Mouse (Mus musculus) lung, embryonic 16.5 days (tissue): Measurements from ENCODE around the gene Nap1l5. TPM values are rescaled to one million over a fixed set of nuclear protein-coding genes. Genes with fewer than 3 reads are reported as not detected.
"Not testable (repeated sequence)": the region's sequence is repeated elsewhere in the genome, so short reads cannot be mapped to it uniquely, and the experiment has no call there.

Source experiments
- ATAC-seq: fragments of 200-750 bp; cut with Nextera tagmentation; 2 replicates; pipeline ENCODE4 v1.8.0; 2017; ENCODE audit warnings: low read depth, mild to moderate bottlenecking, moderate library complexity
- H3K27ac ChIP-seq: fragments of 300-500 bp; sonication (generic); 2 replicates; pipeline ENCODE4 v1.5.1; 2014; ENCODE audit warnings: mild to moderate bottlenecking, control low read depth, low read length
- H3K27me3 ChIP-seq: fragments of 300-500 bp; sonication (generic); 2 replicates; pipeline ENCODE4 v1.6.1; 2014; ENCODE audit warnings: low read depth, low read length, mixed read lengths; ENCODE audit not compliant: control insufficient read depth, insufficient read depth
- H3K36me3 ChIP-seq: fragments of 300-500 bp; sonication (generic); 2 replicates; pipeline ENCODE4 v1.6.1; 2014; ENCODE audit warnings: low read length; ENCODE audit not compliant: control insufficient read depth, insufficient read depth
- H3K4me1 ChIP-seq: fragments of 300-500 bp; sonication (generic); replicated peaks from 2 replicates; pipeline ENCODE4 v1.6.1; 2014; ENCODE audit warnings: low read length, mixed read lengths; ENCODE audit not compliant: control insufficient read depth, insufficient read depth
- H3K4me2 ChIP-seq: fragments of 300-500 bp; sonication (generic); 2 replicates; pipeline ENCODE4 v1.6.1; 2014; ENCODE audit warnings: low read depth, low read length, control low read depth
- H3K4me3 ChIP-seq: fragments of 300-500 bp; sonication (generic); 2 replicates; pipeline ENCODE4 v1.5.1; 2014; ENCODE audit warnings: mild to moderate bottlenecking, low read length, control low read depth
- H3K9ac ChIP-seq: fragments of 300-500 bp; sonication (generic); 2 replicates; pipeline ENCODE4 v1.6.1; 2014; ENCODE audit warnings: low read length, control low read depth
- H3K9me3 ChIP-seq: fragments of 300-500 bp; sonication (generic); 2 replicates; pipeline ENCODE4 v1.6.1; 2016; ENCODE audit warnings: low read length; ENCODE audit not compliant: control insufficient read depth
- WGBS: fragments of 180-500 bp; shearing (Covaris S2); extraction: QIAGEN DNeasy Blood & Tissue Kit; methylation state at CpG from one replicate; pipeline ENCODE4 v1.1.7; 2014; 5-methylcytosine and 5-hydroxymethylcytosine counted together
- polyA plus RNA-seq: library from polyadenylated mRNA; unstranded; fragments of >200 nt; fragmentation: Nextera tagmentation; extraction: Ambion mirVana; gene quantifications from 2 replicates; pipeline ENCODE4 v1.2.1, GENCODE M21; 2015

Gene Nap1l5
- polyA plus RNA-seq, 1 experiment from 2014 or later: 1.7 TPM

- H3K27ac ChIP-seq: no peak overlapping the region
- H3K4me2 ChIP-seq: no peak overlapping the region
- no peak overlapping the region for H3K4me3 ChIP-seq
- no peak overlapping the region for H3K9ac ChIP-seq
- H3K27me3 ChIP-seq: no peaks in the 10 kb centered on the region
- H3K9me3 ChIP-seq: no peaks in the 10 kb centered on the region
- 75% methylated on average over 3 of the region's 3 CpGs for WGBS
- no peak for ATAC-seq
- 0 out of 2 replicates have a peak, but pooled peaks cover 2% of the 10 kb centered on the region for H3K4me1 ChIP-seq
- H3K36me3 ChIP-seq: no peaks in the 10 kb centered on the region
Observed at GRCm38 (mm10) chr6:58896648-58897047, 10.2 kb downstream of the Nap1l5 start.

- Histone ChIP-seq H3K9me3 (no peaks in the 10 kb centered on the region), H3K36me3 (no peaks in the 10 kb centered on the region; the same call in 1 of the 2 replicates), H3K27me3 (no peaks in the 10 kb centered on the region), H3K4me1 (no peaks in the 10 kb centered on the region), H3K27ac (no peak overlapping the region), H3K9ac (no peak overlapping the region), H3K4me2 (no peak overlapping the region), H3K4me3 (no peak overlapping the region)
- no peak for ATAC-seq
- 73% methylated on average over 4 of the region's 4 CpGs for WGBS
Observed at GRCm38 (mm10) chr6:58894994-58895393, 11.9 kb downstream of the Nap1l5 start.

GRCm38 (mm10) chr6:58893307-58893706 is 13.6 kb downstream of the Nap1l5 start:
- H3K36me3 ChIP-seq: no peaks in the 10 kb centered on the region; the same call in 1 of the 2 replicates
- no peaks in the 10 kb centered on the region for H3K9me3 ChIP-seq
- no peak overlapping the region for H3K4me2 ChIP-seq
- H3K27me3 ChIP-seq: no peaks in the 10 kb centered on the region
- H3K27ac ChIP-seq: no peak overlapping the region
- no peak overlapping the region for H3K4me3 ChIP-seq
- ATAC-seq: no peak
- no peaks in the 10 kb centered on the region for H3K4me1 ChIP-seq
- H3K9ac ChIP-seq: no peak overlapping the region
- 75% methylated on average over 6 of the region's 6 CpGs for WGBS

- H3K4me3 ChIP-seq: no peak overlapping the region
- no peak overlapping the region for H3K9ac ChIP-seq
- WGBS: 83% methylated on average over 3 of the region's 3 CpGs
- H3K27ac ChIP-seq: no peak overlapping the region
- H3K27me3 ChIP-seq: no peaks in the 10 kb centered on the region
- ATAC-seq: no peak
- no peak overlapping the region for H3K4me2 ChIP-seq
- H3K36me3 ChIP-seq: no peaks in the 10 kb centered on the region; the same call in 1 of the 2 replicates
- no peaks in the 10 kb centered on the region for H3K9me3 ChIP-seq
- H3K4me1 ChIP-seq: no peaks in the 10 kb centered on the region
Observed at GRCm38 (mm10) chr6:58889917-58890316, 17.0 kb downstream of the Nap1l5 start.

- Histone ChIP-seq H3K4me1 (no peaks in the 10 kb centered on the region), H3K27ac (no peak overlapping the region), H3K9ac (no peak overlapping the region), H3K4me2 (no peak overlapping the region), H3K27me3 (no peaks in the 10 kb centered on the region), H3K36me3 (no peaks in the 10 kb centered on the region; the same call in 1 of the 2 replicates), H3K9me3 (no peaks in the 10 kb centered on the region), H3K4me3 (no peak overlapping the region)
- ATAC-seq: no peak
- 77% methylated on average over 6 of the region's 6 CpGs for WGBS
Observed at GRCm38 (mm10) chr6:58882271-58882670, 24.6 kb downstream of the Nap1l5 start.

GRCm38 (mm10) chr6:58881363-58881762 is 25.5 kb downstream of the Nap1l5 start:
- H3K27me3 ChIP-seq: no peaks in the 10 kb centered on the region
- WGBS: 80% methylated on average over 3 of the region's 3 CpGs
- no peak overlapping the region for H3K27ac ChIP-seq
- no peak overlapping the region for H3K4me3 ChIP-seq
- no peaks in the 10 kb centered on the region; the same call in 1 of the 2 replicates for H3K36me3 ChIP-seq
- no peaks in the 10 kb centered on the region for H3K4me1 ChIP-seq
- no peak overlapping the region for H3K9ac ChIP-seq
- no peaks in the 10 kb centered on the region for H3K9me3 ChIP-seq
- H3K4me2 ChIP-seq: no peak overlapping the region
- no peak for ATAC-seq

GRCm38 (mm10) chr6:58880861-58881260 is 26.0 kb downstream of the Nap1l5 start:
- Histone ChIP-seq H3K36me3 (no peaks in the 10 kb centered on the region; the same call in 1 of the 2 replicates), H3K9ac (no peak overlapping the region), H3K4me2 (no peak overlapping the region), H3K27ac (no peak overlapping the region), H3K4me3 (no peak overlapping the region), H3K27me3 (no peaks in the 10 kb centered on the region), H3K9me3 (no peaks in the 10 kb centered on the region), H3K4me1 (no peaks in the 10 kb centered on the region)
- WGBS: 75% methylated on average over 5 of the region's 5 CpGs
- no peak for ATAC-seq

GRCm38 (mm10) chr6:58879987-58880386 is 26.9 kb downstream of the Nap1l5 start:
- Histone ChIP-seq H3K9me3 (no peaks in the 10 kb centered on the region), H3K36me3 (no peaks in the 10 kb centered on the region; the same call in 1 of the 2 replicates), H3K4me2 (no peak overlapping the region), H3K27me3 (no peaks in the 10 kb centered on the region), H3K9ac (no peak overlapping the region), H3K4me1 (no peaks in the 10 kb centered on the region), H3K4me3 (no peak overlapping the region), H3K27ac (no peak overlapping the region)
- 87% methylated on average over 9 of the region's 9 CpGs for WGBS
- ATAC-seq: no peak

- no peaks in the 10 kb centered on the region for H3K27me3 ChIP-seq
- H3K36me3 ChIP-seq: no peaks in the 10 kb centered on the region; the same call in 1 of the 2 replicates
- no peak for ATAC-seq
- no peak overlapping the region for H3K4me3 ChIP-seq
- WGBS: 57% methylated on average over 4 of the region's 4 CpGs
- H3K4me1 ChIP-seq: no peaks in the 10 kb centered on the region
- H3K4me2 ChIP-seq: no peak overlapping the region
- no peaks in the 10 kb centered on the region for H3K9me3 ChIP-seq
- H3K27ac ChIP-seq: no peak overlapping the region
- no peak overlapping the region for H3K9ac ChIP-seq
Observed at GRCm38 (mm10) chr6:58879572-58879971, 27.3 kb downstream of the Nap1l5 start.

- H3K9ac ChIP-seq, H3K36me3 ChIP-seq, H3K4me1 ChIP-seq, H3K27me3 ChIP-seq, H3K4me3 ChIP-seq, H3K27ac ChIP-seq, H3K9me3 ChIP-seq, ATAC-seq, H3K4me2 ChIP-seq: not testable (repeated sequence)
- 89% methylated on average over 6 of the region's 6 CpGs for WGBS
Observed at GRCm38 (mm10) chr6:58867858-58868257, 39.0 kb downstream of the Nap1l5 start.
